Mouse (Mus musculus) embryonic facial prominence, embryonic 14.5 days (tissue): Measurements from ENCODE around the gene Chchd3. TPM values are rescaled to one million over a fixed set of nuclear protein-coding genes. Genes with fewer than 3 reads are reported as not detected.

Experiments
- ATAC-seq: fragments of 200-750 bp; cut with Nextera tagmentation; 2 replicates; pipeline ENCODE4 v1.8.0; 2017; ENCODE audit warnings: low read depth, moderate number of reproducible peaks, moderate TSS enrichment
- DNase-seq: peaks from one replicate; pipeline ENCODE4 v3.0.0-alpha.2; 2015; ENCODE audit warnings: low spot score
- H3K27ac ChIP-seq: fragments of 300-500 bp; sonication (generic); replicated peaks from 2 replicates; pipeline ENCODE4 v1.5.1; 2014; ENCODE audit warnings: low read depth, mild to moderate bottlenecking, low read length, moderate library complexity
- H3K27me3 ChIP-seq: fragments of 300-500 bp; sonication (generic); replicated peaks from 2 replicates; pipeline ENCODE4 v1.6.1; 2014; ENCODE audit warnings: low read length; ENCODE audit not compliant: control insufficient read depth, insufficient read depth
- H3K36me3 ChIP-seq: fragments of 300-500 bp; sonication (generic); 2 replicates; pipeline ENCODE4 v1.6.1; 2014; ENCODE audit warnings: low read length, mixed read lengths; ENCODE audit not compliant: control insufficient read depth, insufficient read depth
- H3K4me1 ChIP-seq: fragments of 300-500 bp; sonication (generic); 2 replicates; pipeline ENCODE4 v1.6.1; 2014; ENCODE audit warnings: antibody characterized with exemption, low read length; ENCODE audit not compliant: control insufficient read depth, insufficient read depth
- H3K4me2 ChIP-seq: fragments of 300-500 bp; sonication (generic); 2 replicates; pipeline ENCODE4 v1.6.1; 2014; ENCODE audit warnings: low read depth, mild to moderate bottlenecking, low read length, moderate library complexity, mixed read lengths
- H3K4me3 ChIP-seq: fragments of 300-500 bp; sonication (generic); 2 replicates; pipeline ENCODE4 v1.5.1; 2014; ENCODE audit warnings: low read depth, mild to moderate bottlenecking, low read length
- H3K9ac ChIP-seq: fragments of 300-500 bp; sonication (generic); 2 replicates; pipeline ENCODE4 v1.6.1; 2014; ENCODE audit warnings: low read depth, mild to moderate bottlenecking, low read length, moderate library complexity, mixed read lengths
- H3K9me3 ChIP-seq: fragments of 300-500 bp; sonication (generic); 2 replicates; pipeline ENCODE4 v1.6.1; 2016; ENCODE audit warnings: low read length; ENCODE audit not compliant: control insufficient read depth
- WGBS: fragments of 180-500 bp; shearing (Covaris S2); extraction: QIAGEN DNeasy Blood & Tissue Kit; methylation state at CpG from one replicate; pipeline ENCODE4 v1.1.7; 2014; 5-methylcytosine and 5-hydroxymethylcytosine counted together
- polyA plus RNA-seq: library from polyadenylated mRNA; unstranded; fragments of >200 nt; fragmentation: Nextera tagmentation; extraction: Ambion mirVana; gene quantifications from 2 replicates; pipeline ENCODE4 v1.2.1, GENCODE M21; 2014

Gene Chchd3
- polyA plus RNA-seq, 1 experiment from 2014 or later, result 120 TPM

DNA sequence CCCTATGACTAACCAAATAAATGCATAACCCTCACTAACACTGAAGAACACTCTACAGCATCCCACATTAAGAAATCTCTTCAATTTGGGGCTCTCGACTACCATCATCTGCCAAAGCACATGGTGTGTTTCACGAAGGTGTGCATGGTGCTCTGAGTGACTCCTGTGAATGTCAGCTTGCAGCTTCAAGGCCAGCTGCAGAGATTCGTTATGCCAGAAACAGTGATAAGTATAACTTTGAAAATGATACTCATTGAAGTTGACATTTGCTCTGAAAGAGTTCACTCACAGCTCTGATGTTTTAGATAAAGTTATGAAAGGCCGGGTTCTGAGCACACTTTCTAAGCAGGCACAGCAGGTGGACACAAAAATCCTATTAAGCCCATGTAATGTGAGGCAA, 3.7 kb downstream of the Chchd3 start:
- no peaks in the 10 kb centered on the region for H3K27me3 ChIP-seq
- peaks cover 6% of the 10 kb centered on the region; the same call in 1 of the 2 replicates for H3K36me3 ChIP-seq
- H3K9ac ChIP-seq, result no peak overlapping the region
- no peak overlapping the region for H3K4me2 ChIP-seq
- no peak overlapping the region for H3K4me3 ChIP-seq
- H3K4me1 ChIP-seq, result peaks cover 7% of the 10 kb centered on the region; the same call in 1 of the 2 replicates
- no peak for ATAC-seq
- H3K9me3 ChIP-seq, result no peaks in the 10 kb centered on the region
- 72% methylated on average over 4 of the region's 4 CpGs for WGBS
- no peak overlapping the region for H3K27ac ChIP-seq
- no peak for DNase-seq

DNA sequence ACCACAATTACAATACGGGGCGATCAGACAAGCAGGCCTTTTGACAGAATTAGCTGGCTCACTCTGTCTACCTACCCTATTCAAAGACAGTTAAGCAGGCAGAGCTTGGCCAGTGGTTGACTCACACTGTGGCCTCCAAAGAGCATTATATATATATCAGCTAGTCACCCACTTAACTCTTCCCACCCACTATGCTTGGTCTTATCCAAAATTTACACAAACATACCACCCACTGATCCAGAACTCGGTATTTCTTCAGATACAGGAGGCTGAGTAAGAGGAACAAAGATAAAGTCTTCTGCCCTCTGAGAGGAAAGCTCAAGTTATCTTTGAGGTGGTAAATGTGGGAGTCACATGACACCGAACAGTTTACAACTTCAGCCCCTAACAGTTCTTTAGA, 4.4 kb downstream of the Chchd3 start:
- peaks cover 6% of the 10 kb centered on the region; the same call in 1 of the 2 replicates for H3K36me3 ChIP-seq
- WGBS, result 97% methylated on average over 4 of the region's 4 CpGs
- no peak for ATAC-seq
- H3K4me1 ChIP-seq, result peaks cover 7% of the 10 kb centered on the region; the same call in 1 of the 2 replicates
- H3K27ac ChIP-seq, result no peak overlapping the region
- no peak overlapping the region for H3K9ac ChIP-seq
- no peak overlapping the region for H3K4me2 ChIP-seq
- no peaks in the 10 kb centered on the region for H3K9me3 ChIP-seq
- H3K4me3 ChIP-seq, result no peak overlapping the region
- DNase-seq, result no peak
- no peaks in the 10 kb centered on the region for H3K27me3 ChIP-seq

DNA sequence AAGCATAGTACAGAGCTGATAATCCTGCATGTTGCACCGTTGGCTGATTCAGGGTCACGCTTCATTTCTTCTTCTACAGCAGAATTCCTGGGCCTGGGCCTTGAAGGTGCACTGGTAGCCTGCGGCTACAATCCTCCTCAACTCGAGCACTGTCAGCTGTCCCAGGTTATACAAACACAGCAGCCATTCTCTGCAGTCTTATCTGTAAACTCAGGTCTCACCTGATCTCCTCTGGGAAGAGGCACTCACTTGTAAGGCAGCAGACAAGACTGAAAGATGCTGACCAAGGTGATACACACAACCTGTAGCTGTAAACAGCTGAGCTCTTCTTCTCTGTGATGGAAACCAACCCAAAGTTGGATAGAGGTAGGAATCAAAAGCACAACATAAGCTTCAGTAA, 5.1 kb downstream of the Chchd3 start:
- Histone ChIP-seq H3K4me2 (no peak overlapping the region), H3K36me3 (peaks cover 6% of the 10 kb centered on the region; the same call in 1 of the 2 replicates), H3K4me1 (peaks cover 7% of the 10 kb centered on the region; the same call in 1 of the 2 replicates), H3K9me3 (no peaks in the 10 kb centered on the region), H3K4me3 (no peak overlapping the region), H3K27me3 (no peaks in the 10 kb centered on the region), H3K9ac (no peak overlapping the region), H3K27ac (no peak overlapping the region)
- WGBS, result 88% methylated on average over 4 of the region's 4 CpGs
- ATAC-seq (no peak), DNase-seq (no peak)

DNA sequence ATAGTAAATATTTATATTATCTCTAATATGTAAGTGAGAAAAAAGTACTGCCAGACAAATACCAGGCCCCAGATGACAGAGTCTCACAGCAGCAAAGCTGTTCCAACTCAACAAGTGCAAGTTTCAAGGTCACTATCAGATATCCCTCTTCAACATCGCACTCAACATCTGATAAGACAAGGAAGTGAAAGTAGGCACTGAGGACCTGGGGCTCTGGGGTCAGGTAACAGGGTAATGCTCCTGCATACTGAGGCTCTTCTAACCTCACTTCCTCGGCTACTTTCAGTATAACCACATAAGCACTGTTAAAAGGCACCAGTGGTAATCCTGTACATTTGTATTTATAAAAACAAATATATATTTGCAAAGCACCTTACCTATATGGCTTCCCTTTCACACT, 8.4 kb downstream of the Chchd3 start:
- no peak overlapping the region for H3K27ac ChIP-seq
- no peaks in the 10 kb centered on the region for H3K9me3 ChIP-seq
- WGBS, result 71% methylated on average over 2 of the region's 2 CpGs
- H3K4me1 ChIP-seq, result no peaks in the 10 kb centered on the region
- DNase-seq (no peak), ATAC-seq (no peak)
- no peak overlapping the region for H3K9ac ChIP-seq
- H3K4me2 ChIP-seq, result no peak overlapping the region
- no peak overlapping the region for H3K4me3 ChIP-seq
- no peaks in the 10 kb centered on the region for H3K27me3 ChIP-seq
- peaks cover 18% of the 10 kb centered on the region; the same call in 1 of the 2 replicates for H3K36me3 ChIP-seq

DNA sequence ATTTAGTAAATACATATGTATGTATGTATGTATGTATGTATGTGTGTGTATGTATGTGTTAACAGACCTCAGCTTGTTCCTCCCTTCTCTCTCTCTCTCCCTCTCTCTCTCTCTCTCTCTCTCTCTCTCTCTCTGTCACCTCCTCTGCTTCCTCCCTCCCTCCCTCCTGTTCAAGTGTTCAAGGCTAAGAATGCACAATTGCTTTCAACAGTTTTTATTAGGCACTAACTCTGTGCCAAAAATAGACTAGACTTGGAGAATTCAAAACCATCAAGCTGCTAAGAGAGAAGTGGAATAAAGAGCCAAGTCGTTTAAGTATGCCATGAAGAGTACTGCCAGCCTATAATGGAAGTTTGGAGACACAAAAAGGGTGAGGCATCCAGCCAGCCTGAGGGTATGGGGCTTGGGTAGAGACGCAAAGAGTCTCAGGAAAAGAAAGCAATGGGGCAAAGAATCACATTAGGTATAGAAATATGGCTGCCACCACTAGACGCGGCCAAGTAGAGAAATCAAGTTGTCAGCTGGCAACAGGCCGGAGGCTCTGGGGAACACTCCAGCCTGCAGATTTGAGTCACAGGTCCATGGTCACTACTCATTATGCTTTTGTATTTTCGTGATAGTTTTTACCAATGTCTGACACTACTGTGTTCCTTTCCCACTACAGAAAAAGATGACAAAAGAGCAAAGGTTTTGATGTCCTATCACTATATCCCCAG, 10.2 kb downstream of the Chchd3 start:
- H3K4me1 ChIP-seq, result no peaks in the 10 kb centered on the region
- no peak overlapping the region for H3K4me3 ChIP-seq
- ATAC-seq, result no peak
- H3K27ac ChIP-seq, result no peak overlapping the region
- H3K9me3 ChIP-seq, result no peaks in the 10 kb centered on the region
- H3K27me3 ChIP-seq, result no peaks in the 10 kb centered on the region
- 87% methylated on average over 6 of the region's 6 CpGs for WGBS
- DNase-seq, result no peak
- H3K9ac ChIP-seq, result no peak overlapping the region
- peaks cover 13% of the 10 kb centered on the region; the same call in 1 of the 2 replicates for H3K36me3 ChIP-seq
- no peak overlapping the region for H3K4me2 ChIP-seq

DNA sequence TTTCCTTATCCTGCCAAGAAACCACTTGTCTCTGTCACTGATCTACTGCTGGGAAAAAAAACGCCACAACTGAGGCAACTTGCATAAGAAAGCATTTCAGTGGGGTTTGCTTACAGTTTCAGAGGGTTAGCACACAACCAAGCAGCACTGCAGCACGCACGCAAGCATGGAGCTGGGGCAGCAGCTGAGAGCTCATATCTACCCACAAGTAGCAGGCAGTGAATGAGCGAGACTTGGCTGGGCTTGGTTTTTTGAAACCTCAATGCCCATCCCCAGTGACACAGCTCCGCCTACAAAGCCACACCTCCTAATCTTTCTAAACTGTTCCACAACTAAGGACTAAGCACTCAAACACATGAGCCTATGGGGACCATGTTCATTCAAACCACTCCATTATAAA, 16.6 kb downstream of the Chchd3 start:
- Histone ChIP-seq H3K4me2 (no peak overlapping the region), H3K27me3 (no peaks in the 10 kb centered on the region), H3K4me1 (no peaks in the 10 kb centered on the region), H3K9me3 (0 out of 2 replicates have a peak, but pooled peaks cover 4% of the 10 kb centered on the region), H3K36me3 (peaks cover 11% of the 10 kb centered on the region), H3K9ac (no peak overlapping the region), H3K27ac (no peak overlapping the region), H3K4me3 (no peak overlapping the region)
- 89% methylated on average over 5 of the region's 5 CpGs for WGBS
- ATAC-seq (no peak), DNase-seq (no peak)

DNA sequence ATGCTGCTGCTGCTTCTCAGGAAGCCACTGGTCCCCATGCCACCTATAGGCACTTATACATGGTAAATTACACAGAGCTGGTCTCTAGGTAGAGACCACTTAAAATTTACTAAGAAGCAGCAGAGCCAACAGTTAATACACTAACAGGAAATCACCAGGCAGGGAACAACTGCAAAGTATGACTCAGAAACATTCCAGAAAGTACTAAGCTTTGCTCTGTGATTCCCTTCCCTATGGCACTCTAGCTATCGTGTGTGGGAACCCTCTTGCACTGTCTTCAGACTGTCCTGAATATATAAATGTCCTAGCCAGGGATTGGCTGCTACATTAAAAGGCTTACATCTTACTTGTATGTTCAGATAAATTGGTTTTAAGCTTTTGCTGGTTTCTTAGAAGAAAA, 17.2 kb downstream of the Chchd3 start:
- H3K27me3 ChIP-seq, result no peaks in the 10 kb centered on the region
- no peak overlapping the region for H3K4me3 ChIP-seq
- DNase-seq (no peak), ATAC-seq (no peak)
- peaks cover 9% of the 10 kb centered on the region for H3K36me3 ChIP-seq
- H3K4me2 ChIP-seq, result no peak overlapping the region
- H3K9ac ChIP-seq, result no peak overlapping the region
- H3K9me3 ChIP-seq, result 0 out of 2 replicates have a peak, but pooled peaks cover 4% of the 10 kb centered on the region
- no peak overlapping the region for H3K27ac ChIP-seq
- no peaks in the 10 kb centered on the region for H3K4me1 ChIP-seq
- WGBS, result 71% methylated on average over 1 of the region's 1 CpGs

DNA sequence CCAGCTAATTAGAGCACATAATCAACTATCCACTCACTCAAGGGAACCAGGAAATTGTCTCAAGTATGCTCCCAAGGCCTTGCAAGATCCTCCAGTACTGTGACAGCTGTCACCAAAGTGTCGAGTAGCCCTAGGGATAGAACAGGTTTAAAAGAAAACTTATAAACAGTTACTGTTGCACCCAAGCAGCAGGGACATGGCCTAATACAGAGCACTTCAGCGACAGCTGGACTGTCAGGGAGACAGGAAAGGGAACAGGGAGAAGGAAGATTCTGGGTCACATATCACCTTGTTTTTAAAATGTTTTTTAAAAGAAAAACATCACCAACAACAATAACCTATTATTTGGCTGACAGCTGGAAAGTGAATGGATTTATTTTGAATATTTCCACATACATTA, 18.1 kb downstream of the Chchd3 start:
- Histone ChIP-seq H3K4me1 (no peaks in the 10 kb centered on the region), H3K9me3 (0 out of 2 replicates have a peak, but pooled peaks cover 4% of the 10 kb centered on the region), H3K36me3 (peaks cover 16% of the 10 kb centered on the region), H3K27ac (no peak overlapping the region), H3K9ac (no peak overlapping the region), H3K4me3 (no peak overlapping the region), H3K27me3 (no peaks in the 10 kb centered on the region), H3K4me2 (no peak overlapping the region)
- no peak for DNase-seq
- WGBS, result 89% methylated on average over 2 of the region's 2 CpGs
- ATAC-seq, result no peak
